Mouse (Mus musculus) kidney, postnatal 25 days (tissue): ENCODE measurements around the gene Alg9.

Source experiments
- DNase-seq, 2 experiments: peaks; one replicate each; pipeline ENCODE4 v3.0.0; 2021; ENCODE audit warnings: mixed read lengths in 2 of 2

The Alg9 gene

DNA sequence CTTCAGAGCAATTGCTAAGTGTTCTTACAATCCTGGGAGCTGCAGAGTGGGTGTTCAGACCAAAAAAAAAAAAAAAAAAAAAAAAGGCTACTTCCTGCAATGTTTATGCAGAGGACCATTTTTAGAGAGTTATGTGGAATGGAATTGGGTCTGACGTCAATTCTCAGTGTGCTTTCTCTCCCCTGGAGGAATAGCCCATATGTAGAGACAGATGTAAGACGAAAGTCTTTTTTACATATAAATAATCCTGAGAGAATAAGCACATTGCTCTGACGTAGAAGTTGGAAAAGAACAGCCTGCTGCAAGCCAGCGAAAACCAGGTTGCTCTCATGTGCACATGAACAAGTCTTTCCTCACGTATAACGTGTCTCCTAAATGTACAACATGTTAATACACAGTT lies 44.9 kb downstream of the Alg9 start:
- no peak for DNase-seq

GRCm38 (mm10) chr9:50821651-50822050 lies 46.8 kb downstream of the Alg9 start:
- peak in 1 of 2 experiments; percentile 5 for DNase-seq

DNA sequence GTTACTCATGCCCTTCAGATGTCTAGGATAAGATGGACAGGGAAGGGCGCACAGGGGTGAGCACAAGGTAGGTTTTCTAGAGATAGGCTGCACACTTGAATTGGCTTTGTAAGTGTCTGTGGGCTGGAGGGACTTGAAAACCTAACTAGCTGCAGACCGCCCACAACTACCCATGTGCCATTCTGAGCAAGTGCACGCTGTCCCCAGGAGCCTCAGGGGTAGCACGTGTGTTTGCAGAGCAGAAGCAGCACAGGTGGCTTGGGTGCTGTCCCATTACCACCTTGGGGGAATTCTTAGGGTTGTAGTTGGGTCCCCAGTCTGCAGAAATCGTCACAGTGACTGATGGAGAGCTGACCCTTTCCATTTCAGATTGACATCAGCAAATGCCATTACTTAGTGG lies 47.4 kb downstream of the Alg9 start:
- DNase-seq: peak in 1 of 2 experiments; percentile 18

- DNase-seq: peak in 1 of 2 experiments; percentile 3
Measured at GRCm38 (mm10) chr9:50823779-50824453, 49.1 kb downstream of the Alg9 start.

DNA sequence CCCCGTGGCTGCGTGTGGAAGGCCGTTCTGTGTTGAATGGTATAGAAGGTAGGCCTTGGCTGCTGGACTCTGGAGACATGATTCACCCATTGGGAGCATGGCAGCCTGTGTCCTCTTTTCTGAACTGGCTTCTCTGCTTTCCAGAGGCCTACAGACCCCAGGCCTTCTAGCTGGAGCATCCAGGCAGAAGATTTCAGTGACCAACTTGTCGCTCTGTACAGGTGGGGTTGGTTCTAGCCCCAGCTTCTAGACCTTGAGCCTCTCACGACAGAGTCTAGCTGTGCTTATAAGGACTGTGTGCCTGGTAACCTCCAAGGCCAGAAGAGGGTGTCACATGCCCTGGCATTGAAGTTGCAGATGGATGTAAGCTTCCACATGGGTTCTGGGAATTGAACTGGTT lies 56.7 kb downstream of the Alg9 start:
- peak in 1 of 2 experiments; percentile 9 for DNase-seq

GRCm38 (mm10) chr9:50832162-50832561 lies 57.3 kb downstream of the Alg9 start:
- peak in 1 of 2 experiments; percentile 2 for DNase-seq

- DNase-seq: peak in 1 of 2 experiments; percentile 11
Measured at GRCm38 (mm10) chr9:50832582-50832981, 57.8 kb downstream of the Alg9 start.

GRCm38 (mm10) chr9:50833786-50834185 lies 59.0 kb downstream of the Alg9 start:
- DNase-seq: peak in 1 of 2 experiments; percentile 15

DNA sequence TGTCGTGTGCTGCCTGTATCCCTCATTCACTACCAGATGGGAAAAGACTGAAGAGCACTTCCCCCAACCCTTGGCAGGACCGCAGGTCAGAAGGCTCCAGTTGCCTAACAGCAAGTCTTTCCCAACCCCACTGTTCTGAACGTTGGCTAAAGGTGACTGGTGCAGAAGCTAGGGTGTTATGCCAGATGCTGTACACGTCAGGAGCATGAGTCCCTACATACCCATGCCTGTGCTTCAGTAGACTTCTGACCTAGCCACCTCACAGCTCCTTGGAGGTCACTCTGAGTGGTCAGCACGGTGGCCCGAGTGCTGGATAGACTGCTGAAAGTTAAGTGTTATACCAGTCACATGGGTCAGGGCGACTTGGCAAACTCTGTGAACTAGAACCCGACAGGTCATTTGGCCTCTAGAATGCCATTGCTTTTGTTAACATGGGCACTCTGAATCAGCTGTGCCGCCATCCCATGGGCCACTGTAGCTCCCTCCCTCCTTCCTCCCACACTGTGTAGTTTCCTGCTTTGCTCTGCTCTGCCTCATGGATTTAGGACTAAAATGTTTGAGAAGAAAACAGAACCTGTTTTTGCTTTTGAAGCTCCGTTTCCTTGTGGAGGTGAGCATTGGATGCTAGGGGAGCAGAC lies 60.4 kb downstream of the Alg9 start:
- DNase-seq: peak in 1 of 2 experiments; percentile 60

DNA sequence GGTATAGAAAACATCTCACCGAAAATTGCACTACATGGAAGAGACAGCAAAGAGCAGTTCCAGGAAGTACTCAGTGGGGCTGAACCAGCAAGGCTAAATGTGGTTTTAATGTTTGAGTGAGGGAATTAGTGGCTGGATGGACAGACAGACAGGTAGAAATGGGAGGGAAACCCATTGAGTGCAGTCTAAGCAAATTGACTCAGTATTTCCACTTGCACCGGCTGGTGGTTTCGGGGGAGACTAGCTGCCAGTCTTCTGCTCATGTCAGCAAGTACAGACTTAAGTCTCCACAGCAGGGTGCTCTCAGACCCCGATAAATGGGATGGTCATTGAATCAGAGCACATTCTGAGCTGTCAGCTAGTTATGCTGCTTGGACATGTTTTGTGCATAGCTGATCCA lies 61.3 kb downstream of the Alg9 start:
- peak in 1 of 2 experiments; percentile 16 for DNase-seq

GRCm38 (mm10) chr9:50841079-50841789 lies 66.4 kb downstream of the Alg9 start:
- DNase-seq: peak in 1 of 2 experiments; percentile 36

- no peak for DNase-seq
Measured at GRCm38 (mm10) chr9:50845081-50845480, 70.3 kb downstream of the Alg9 start, which contains the start of gene Ppp2r1b. TSS of gene Ppp2r1b (plus strand) at chr9:50845301.

- peak; percentile 80 to 91 for DNase-seq
Measured at GRCm38 (mm10) chr9:50845547-50845946, 70.7 kb downstream of the Alg9 start.

DNA sequence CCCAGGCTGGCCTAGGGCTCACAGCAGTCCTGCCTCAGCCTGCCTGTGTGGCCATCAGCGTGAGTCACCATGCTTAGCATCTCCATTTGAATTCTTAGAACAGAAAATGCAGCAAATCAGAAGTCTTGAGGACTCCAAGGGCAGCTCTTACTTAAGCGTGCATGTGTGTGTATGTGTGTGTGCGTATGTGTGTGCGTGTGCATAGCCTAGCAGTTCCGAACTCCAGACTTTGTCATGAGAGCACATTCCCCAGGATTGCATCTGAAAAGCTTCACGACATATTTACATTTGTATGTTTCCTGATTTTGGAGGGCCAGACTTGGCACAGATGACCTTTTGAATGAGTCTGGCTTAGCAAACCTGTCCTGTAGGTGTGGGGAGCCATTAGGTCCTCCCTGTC lies 72.3 kb downstream of the Alg9 start:
- peak in 1 of 2 experiments; percentile 19 for DNase-seq

- peak; percentile 41 to 65 for DNase-seq
Measured at GRCm38 (mm10) chr9:50847606-50848368, 73.0 kb downstream of the Alg9 start.

GRCm38 (mm10) chr9:50848821-50849220 lies 74.0 kb downstream of the Alg9 start:
- peak; percentile 50 to 74 for DNase-seq

GRCm38 (mm10) chr9:50849249-50849648 lies 74.4 kb downstream of the Alg9 start:
- DNase-seq: peak; percentile 89 to 97

GRCm38 (mm10) chr9:50849755-50850154 lies 74.9 kb downstream of the Alg9 start:
- DNase-seq: peak in 1 of 2 experiments; percentile 10

GRCm38 (mm10) chr9:50850271-50850670 lies 75.5 kb downstream of the Alg9 start:
- peak in 1 of 2 experiments; percentile 42 for DNase-seq

DNA sequence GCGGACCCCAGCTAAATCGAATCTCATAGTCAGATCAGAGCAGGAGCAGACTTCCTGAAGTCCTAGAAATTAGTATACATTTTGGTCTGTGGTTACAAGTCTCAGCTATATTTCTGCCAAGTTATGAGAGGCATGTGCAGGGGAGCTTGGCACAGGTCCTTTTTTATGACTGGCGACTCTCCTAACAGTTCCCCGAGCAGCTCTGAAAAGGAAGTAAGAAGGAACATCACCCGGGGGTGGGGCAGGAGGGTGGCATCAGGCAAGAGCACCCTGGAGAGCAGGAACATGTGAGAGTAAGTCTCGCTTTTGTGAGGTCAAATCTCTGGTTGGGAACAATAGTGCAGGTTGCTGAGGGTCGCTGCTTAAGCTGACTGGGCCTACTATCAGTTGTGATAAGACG lies 75.9 kb downstream of the Alg9 start:
- peak in 1 of 2 experiments; percentile 34 for DNase-seq

- DNase-seq: peak in 1 of 2 experiments; percentile 33
Measured at GRCm38 (mm10) chr9:50852634-50853349, 78.0 kb downstream of the Alg9 start.

DNA sequence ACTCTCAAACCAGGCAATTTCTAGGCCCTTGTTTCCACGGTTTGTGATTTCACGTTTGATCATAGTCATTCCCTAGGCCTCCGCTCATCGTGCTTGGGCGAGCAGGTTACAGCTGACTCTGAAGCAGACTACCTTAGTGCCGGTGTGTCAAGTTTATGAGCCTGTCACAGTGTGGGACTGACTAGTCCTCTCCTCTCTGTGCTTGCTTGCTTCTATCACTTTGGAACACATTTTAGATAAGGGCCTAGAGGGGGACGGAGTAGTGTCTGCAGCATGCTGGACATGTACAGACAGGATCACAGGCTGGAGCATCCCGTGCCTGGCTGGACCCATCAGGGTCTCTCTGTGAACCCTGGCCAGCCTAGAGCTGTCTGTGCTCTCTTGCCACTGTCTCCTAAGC lies 79.6 kb downstream of the Alg9 start:
- DNase-seq: peak in 1 of 2 experiments; percentile 24
